Mouse (Mus musculus) kidney, adult 2 months (tissue): Measurements from ENCODE around the gene Dnah2. TPM values are rescaled to one million over a fixed set of nuclear protein-coding genes. Genes with fewer than 3 reads are reported as not detected.

Experiments
- DNase-seq: peaks from one replicate; pipeline ENCODE4 v3.0.0; 2021
- H3K27ac ChIP-seq: fragments of 200-500 bp; 2 replicates; pipeline ENCODE4 v1.5.1; 2012; ENCODE audit warnings: low read depth, low read length, control low read depth, inconsistent platforms; ENCODE audit not compliant: insufficient read depth
- H3K27me3 ChIP-seq: fragments of 200-500 bp; replicated peaks from 2 replicates; pipeline ENCODE4 v1.6.1; 2012; ENCODE audit warnings: mild to moderate bottlenecking, moderate library complexity, low read length, inconsistent platforms; ENCODE audit not compliant: control insufficient read depth, insufficient read depth
- H3K36me3 ChIP-seq: fragments of 200-500 bp; 2 replicates; pipeline ENCODE4 v1.6.1; 2012; ENCODE audit warnings: mild to moderate bottlenecking, moderate library complexity, low read length, inconsistent platforms; ENCODE audit not compliant: control insufficient read depth, insufficient read depth
- H3K4me1 ChIP-seq: fragments of 200-500 bp; 2 replicates; pipeline ENCODE4 v1.6.1; 2011; ENCODE audit warnings: low read length; ENCODE audit not compliant: control insufficient read depth, insufficient read depth
- H3K4me3 ChIP-seq: fragments of 200-500 bp; 2 replicates; pipeline ENCODE4 v1.5.1; 2011; ENCODE audit warnings: mild to moderate bottlenecking, low read depth, low read length, control low read depth; ENCODE audit not compliant: insufficient read depth
- CTCF ChIP-seq: fragments of 200-500 bp; conservative IDR thresholded peaks from 2 replicates; pipeline ENCODE4 v1.5.1; 2011; ENCODE audit warnings: low read depth, mild to moderate bottlenecking, control low read depth, low read length, moderate library complexity, mixed read lengths; ENCODE audit not compliant: insufficient read depth, insufficient read length
- POLR2A ChIP-seq: fragments of 200-500 bp; IDR thresholded peaks from one replicate; pipeline ENCODE4 v1.6.1; 2011; ENCODE audit warnings: low read depth, low read length, control low read depth
- WGBS: fragments of 180-500 bp; shearing (Covaris S2); methylation state at CpG from one replicate; pipeline ENCODE4 v1.1.7; 2018; 5-methylcytosine and 5-hydroxymethylcytosine counted together
- polyA plus RNA-seq: library from polyadenylated mRNA; depleted of rRNA; stranded (reverse); fragments of >200 nt; gene quantifications from 2 replicates; pipeline ENCODE4 v1.2.3, GENCODE M21; 2012

Gene Dnah2
- polyA plus RNA-seq, 1 experiment: 0.50 TPM

DNA sequence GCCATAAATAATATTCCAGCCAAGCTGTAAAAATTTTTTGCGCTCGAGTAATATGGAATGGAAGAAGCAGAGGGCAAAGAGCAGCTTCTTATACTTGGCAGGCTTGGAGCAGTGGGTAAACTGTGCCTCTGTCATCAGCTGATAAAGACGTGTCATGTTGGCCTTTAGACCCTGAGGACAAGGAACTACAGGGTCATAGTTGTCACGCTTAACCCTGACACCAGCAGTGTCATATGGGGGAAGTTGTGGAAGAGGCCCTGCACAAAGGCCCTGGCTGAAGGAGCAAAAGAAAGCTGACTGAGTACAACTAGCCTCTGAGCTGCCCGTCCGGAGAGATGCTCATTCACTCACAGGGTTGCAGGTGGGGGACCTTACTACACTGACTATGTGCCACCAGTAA is 125.0 kb downstream of the Dnah2 start:
- H3K36me3 ChIP-seq: no peaks in the 10 kb centered on the region
- peaks cover 4% of the 10 kb centered on the region; the same call in 1 of the 2 replicates for H3K4me1 ChIP-seq
- no peak overlapping the region for H3K4me3 ChIP-seq
- H3K27ac ChIP-seq: no peak overlapping the region
- 63% methylated on average over 6 of the region's 6 CpGs for WGBS
- no peak for DNase-seq
- TF ChIP-seq CTCF (no peak), POLR2A (no peak)
- no peaks in the 10 kb centered on the region for H3K27me3 ChIP-seq

- H3K36me3 ChIP-seq: no peaks in the 10 kb centered on the region
- DNase-seq: no peak
- H3K4me3 ChIP-seq: no peak overlapping the region
- H3K27ac ChIP-seq: no peak overlapping the region
- H3K27me3 ChIP-seq: no peaks in the 10 kb centered on the region
- peaks cover 4% of the 10 kb centered on the region; the same call in 1 of the 2 replicates for H3K4me1 ChIP-seq
- TF ChIP-seq POLR2A (no peak), CTCF (no peak)
- 92% methylated on average over 10 of the region's 10 CpGs for WGBS
These were observed 126.1 kb downstream of the Dnah2 start for GRCm38 (mm10) chr11:69422842-69423241.

- no peak for TF ChIP-seq CTCF
- TF ChIP-seq POLR2A: no peak
- H3K4me3 ChIP-seq: no peak overlapping the region
- peaks cover 7% of the 10 kb centered on the region; the same call in 1 of the 2 replicates for H3K4me1 ChIP-seq
- H3K27ac ChIP-seq: no peak overlapping the region
- no peak for DNase-seq
- no peaks in the 10 kb centered on the region for H3K36me3 ChIP-seq
- no peaks in the 10 kb centered on the region for H3K27me3 ChIP-seq
- 39% methylated on average over 25 of the region's 25 CpGs for WGBS
These were observed 127.6 kb downstream of the Dnah2 start for GRCm38 (mm10) chr11:69421131-69421977.

DNA sequence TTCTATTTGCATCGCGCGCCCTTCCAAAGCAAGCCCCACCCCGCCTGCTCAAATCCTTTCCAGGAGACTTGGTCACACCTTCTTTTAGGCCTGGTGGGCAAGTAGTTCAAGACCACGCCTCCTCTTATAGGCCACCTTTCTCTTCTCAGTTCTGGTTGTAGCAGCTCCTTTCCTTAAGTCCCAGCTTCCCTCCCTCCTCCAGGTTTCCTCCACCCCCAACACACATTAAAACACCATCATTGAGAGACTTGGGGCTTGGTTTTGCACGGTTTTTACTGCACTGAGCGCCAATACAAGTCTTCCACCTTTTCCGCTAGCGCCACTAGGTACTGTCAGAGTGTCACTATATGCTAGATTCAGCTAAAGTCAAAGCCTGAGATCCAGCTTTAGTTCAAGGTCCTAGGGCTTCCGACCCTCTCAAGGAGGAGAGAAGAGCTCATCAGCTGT is 128.3 kb downstream of the Dnah2 start:
- Histone ChIP-seq H3K27ac (no peak overlapping the region), H3K27me3 (no peaks in the 10 kb centered on the region)
- no peak for DNase-seq

GRCm38 (mm10) chr11:69419813-69420553 is 128.9 kb downstream of the Dnah2 start:
- no peaks in the 10 kb centered on the region for H3K36me3 ChIP-seq
- DNase-seq: peak; percentile 69
- peak overlapping the region; percentile 70 for H3K4me3 ChIP-seq
- peak overlapping the region; percentile 82 for H3K27ac ChIP-seq
- peaks cover 7% of the 10 kb centered on the region; the same call in 1 of the 2 replicates for H3K4me1 ChIP-seq
- WGBS: 1% methylated on average over 31 of the region's 31 CpGs
- TF ChIP-seq POLR2A (no peak), CTCF (no peak)
- H3K27me3 ChIP-seq: no peaks in the 10 kb centered on the region

More for the DNA sequence above, 128.3 kb downstream of the Dnah2 start:
- no peak for TF ChIP-seq CTCF
- TF ChIP-seq POLR2A: no peak
- Histone ChIP-seq H3K36me3 (no peaks in the 10 kb centered on the region), H3K4me1 (peaks cover 7% of the 10 kb centered on the region; the same call in 1 of the 2 replicates), H3K4me3 (peak overlapping the region; percentile 70)
- 28% methylated on average over 10 of the region's 10 CpGs for WGBS

DNA sequence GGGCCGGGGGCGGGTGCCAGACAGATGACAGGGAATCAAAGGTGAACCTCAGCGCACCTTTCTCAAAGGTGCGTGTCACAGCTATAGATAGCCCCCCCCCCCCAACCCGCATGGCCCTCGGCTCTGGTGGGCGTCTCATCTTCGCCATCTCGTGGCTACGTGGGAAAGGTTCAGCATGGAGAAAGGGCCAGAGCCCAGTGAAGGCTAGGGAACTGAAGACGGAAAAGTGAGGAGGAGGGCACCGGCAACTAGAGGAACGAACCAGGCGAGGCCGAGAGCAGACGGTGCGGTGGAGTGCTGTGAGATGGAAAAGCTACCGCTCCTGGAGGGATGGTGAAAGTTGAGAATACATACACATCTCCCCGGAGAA is 129.5 kb downstream of the Dnah2 start:
- H3K27me3 ChIP-seq: no peaks in the 10 kb centered on the region
- peak overlapping the region; percentile 82 for H3K27ac ChIP-seq
- no peaks in the 10 kb centered on the region for H3K36me3 ChIP-seq
- peaks cover 9% of the 10 kb centered on the region for H3K4me1 ChIP-seq
- peak; percentile 43 for DNase-seq
- WGBS: 1% methylated on average over 19 of the region's 19 CpGs
- H3K4me3 ChIP-seq: peak overlapping the region; percentile 70
- TF ChIP-seq POLR2A: no peak
- peak; percentile 45 for TF ChIP-seq CTCF
